Mouse (Mus musculus) adrenal gland, adult 8-10 months (tissue): ENCODE measurements around the gene Olfr314. TPM values are rescaled to one million over a fixed set of nuclear protein-coding genes. Genes with fewer than 3 reads are reported as not detected.
"Not testable (repeated sequence)": the region's sequence is repeated elsewhere in the genome, so short reads cannot be mapped to it uniquely, and the experiment has no call there.

Experiments
- DNase-seq: peaks from one replicate; pipeline ENCODE4 v3.0.0; 2022
- total RNA-seq, 4 experiments: library from RNA; stranded (reverse); gene quantifications; 2 replicates each; pipeline ENCODE4 v1.2.4; 2022

Gene Olfr314
- total RNA-seq = not detected

- no peak for DNase-seq
These were observed at the start of gene Olfr314 for GRCm38 (mm10) chr11:58782480-58783089. Gene Olfr314 (plus strand): TSS chr11:58782952.

GRCm38 (mm10) chr11:58733372-58733771 is 49.4 kb upstream of the Olfr314 start:
- no peak for DNase-seq

GRCm38 (mm10) chr11:58738792-58739262 is 43.9 kb upstream of the Olfr314 start, which contains the start of gene Olfr317:
Gene Olfr317 (minus strand): TSS chr11:58739212.
- DNase-seq = no peak

- DNase-seq = not testable (repeated sequence)
These were observed 31.7 kb upstream of the Olfr314 start for GRCm38 (mm10) chr11:58751096-58751495.

GRCm38 (mm10) chr11:58752434-58752833 is 30.3 kb upstream of the Olfr314 start, which contains the start of gene Olfr316:
Gene Olfr316 (plus strand): TSS chr11:58752734.
- DNase-seq = no peak

GRCm38 (mm10) chr11:58772888-58773287 is 9.9 kb upstream of the Olfr314 start, which contains the start of gene Olfr315:
Gene Olfr315 (plus strand): TSS chr11:58773188.
- no peak for DNase-seq

GRCm38 (mm10) chr11:58784182-58784581 is 1.4 kb downstream of the Olfr314 start:
- no peak for DNase-seq

GRCm38 (mm10) chr11:58787651-58788050 is 4.9 kb downstream of the Olfr314 start:
- no peak for DNase-seq

GRCm38 (mm10) chr11:58788346-58788745 is 5.6 kb downstream of the Olfr314 start:
- DNase-seq = no peak

- DNase-seq = no peak
These were observed 6.8 kb downstream of the Olfr314 start for GRCm38 (mm10) chr11:58789532-58789931.

- DNase-seq = no peak
These were observed 7.3 kb downstream of the Olfr314 start for GRCm38 (mm10) chr11:58790053-58790452.

- no peak for DNase-seq
These were observed 7.9 kb downstream of the Olfr314 start for GRCm38 (mm10) chr11:58790646-58791045.

- DNase-seq = no peak
These were observed 13.1 kb downstream of the Olfr314 start for GRCm38 (mm10) chr11:58795856-58796255.

GRCm38 (mm10) chr11:58796850-58797249 is 14.1 kb downstream of the Olfr314 start:
- DNase-seq = no peak

- no peak for DNase-seq
These were observed 17.0 kb downstream of the Olfr314 start for GRCm38 (mm10) chr11:58799747-58800146.

GRCm38 (mm10) chr11:58801558-58802228 is 18.9 kb downstream of the Olfr314 start, which contains the start of gene Fam183b:
Gene Fam183b (minus strand): TSS chr11:58801960.
- no peak for DNase-seq

GRCm38 (mm10) chr11:58803871-58804270 is 21.1 kb downstream of the Olfr314 start:
- no peak for DNase-seq

GRCm38 (mm10) chr11:58804393-58804792 is 21.6 kb downstream of the Olfr314 start:
- DNase-seq = no peak

GRCm38 (mm10) chr11:58812001-58812400 is 29.2 kb downstream of the Olfr314 start:
- DNase-seq = no peak

GRCm38 (mm10) chr11:58814700-58815099 is 31.9 kb downstream of the Olfr314 start, which contains the start of gene Olfr313:
Gene Olfr313 (plus strand): TSS chr11:58815000.
- not testable (repeated sequence) for DNase-seq

GRCm38 (mm10) chr11:58815676-58816075 is 32.9 kb downstream of the Olfr314 start:
- DNase-seq = no peak

- DNase-seq = not testable (repeated sequence)
These were observed 46.2 kb downstream of the Olfr314 start, which contains the start of gene Olfr312 for GRCm38 (mm10) chr11:58828937-58829336. Gene Olfr312 (plus strand): TSS chr11:58829237.

GRCm38 (mm10) chr11:58829764-58830163 is 47.0 kb downstream of the Olfr314 start:
- no peak for DNase-seq
